Mouse (Mus musculus) cerebellum, adult 9-10 months (tissue): ENCODE data around the gene Timm10b.

Source experiments
- DNase-seq: peaks from one replicate; pipeline ENCODE4 v3.0.0; 2022

The Timm10b gene

GRCm38 (mm10) chr7:105641936-105642335, 2.1 kb downstream of the Timm10b start:
- DNase-seq = peak; percentile 60

GRCm38 (mm10) chr7:105650639-105651435, 11.0 kb downstream of the Timm10b start, which contains the start of gene Dnhd1:
Gene Dnhd1, plus strand, starts transcription at chr7:105650827.
- peak; percentile 87 for DNase-seq

GRCm38 (mm10) chr7:105685541-105686197, 45.8 kb downstream of the Timm10b start:
- no peak for DNase-seq

GRCm38 (mm10) chr7:105690875-105691274, 51.0 kb downstream of the Timm10b start:
- no peak for DNase-seq
